Mouse (Mus musculus) lung, postnatal 10 days (tissue): ENCODE results near the gene Foxd4.
A peak's percentile ranks its signal among the peaks of the same experiment; 100 is the strongest.

Experiments
- DNase-seq: peaks from one replicate; pipeline ENCODE4 v3.0.0; 2021

Gene Foxd4

DNA sequence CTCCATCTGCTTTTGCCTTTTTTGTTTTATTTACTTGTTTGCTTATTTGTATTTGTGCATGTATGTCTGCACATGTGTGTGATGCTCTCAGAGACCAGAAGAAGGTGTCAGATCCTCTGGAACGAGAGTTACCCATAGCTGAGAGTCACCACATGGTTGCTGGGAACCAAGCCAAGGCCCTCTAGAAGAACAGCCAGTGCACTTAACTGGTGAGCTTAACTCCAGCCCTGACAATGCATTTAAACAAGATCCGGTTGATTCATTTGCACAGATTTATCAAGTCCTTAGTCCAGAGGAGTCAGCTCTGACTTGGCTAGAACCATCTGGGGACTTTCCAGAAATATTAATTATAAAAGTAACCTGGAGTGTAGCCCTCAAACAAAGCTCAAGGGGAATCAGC, 27.1 kb downstream of the Foxd4 start:
- peak; percentile 24 for DNase-seq

DNA sequence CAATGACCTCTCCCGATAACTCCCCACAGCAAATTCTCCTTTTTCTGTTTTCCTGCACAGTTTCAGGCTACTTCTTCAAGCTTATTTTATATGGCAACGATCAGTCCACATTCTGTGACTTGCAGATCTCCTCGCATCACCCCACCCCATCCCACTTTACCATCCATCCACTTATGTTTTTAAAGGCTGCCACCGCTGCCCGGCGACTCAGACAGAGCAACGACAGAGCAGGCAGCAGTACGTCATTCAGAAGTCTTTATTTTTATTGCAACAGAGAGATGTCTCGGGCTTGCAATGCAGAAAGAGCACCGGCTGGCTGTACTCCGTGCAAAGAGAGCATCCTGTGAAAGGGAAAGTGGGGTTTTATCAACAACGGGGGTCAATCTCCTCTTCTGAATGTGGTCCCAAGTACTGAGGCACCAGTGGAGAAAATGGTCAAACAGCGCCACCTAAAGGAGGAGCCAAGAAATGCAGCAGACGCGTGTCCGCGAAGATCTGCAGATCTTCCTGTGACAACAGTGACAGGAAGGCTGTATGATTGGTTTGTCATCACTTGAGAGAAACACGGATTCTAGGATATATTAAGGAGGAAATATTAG, 29.9 kb downstream of the Foxd4 start:
- DNase-seq = peak; percentile 79

DNA sequence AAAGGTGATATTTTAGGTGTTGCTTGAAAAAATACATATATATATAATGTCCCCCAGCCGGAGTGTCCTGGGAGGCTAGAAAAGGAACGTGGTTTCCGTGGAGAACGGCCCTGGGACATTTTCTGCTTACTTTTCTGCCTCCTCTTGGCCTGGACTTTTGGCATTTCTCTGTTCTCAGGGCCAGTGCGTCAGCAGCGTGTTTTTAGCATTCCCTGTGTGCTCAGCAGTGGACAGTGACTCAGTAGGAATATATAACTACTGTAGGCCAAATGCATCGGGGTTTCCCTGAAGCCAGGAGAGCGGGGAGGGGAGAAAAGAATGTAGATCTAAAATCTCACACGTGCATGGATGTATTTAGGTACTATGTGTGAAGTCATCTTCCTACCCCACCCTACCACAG, 35.6 kb downstream of the Foxd4 start:
- DNase-seq = no peak

DNA sequence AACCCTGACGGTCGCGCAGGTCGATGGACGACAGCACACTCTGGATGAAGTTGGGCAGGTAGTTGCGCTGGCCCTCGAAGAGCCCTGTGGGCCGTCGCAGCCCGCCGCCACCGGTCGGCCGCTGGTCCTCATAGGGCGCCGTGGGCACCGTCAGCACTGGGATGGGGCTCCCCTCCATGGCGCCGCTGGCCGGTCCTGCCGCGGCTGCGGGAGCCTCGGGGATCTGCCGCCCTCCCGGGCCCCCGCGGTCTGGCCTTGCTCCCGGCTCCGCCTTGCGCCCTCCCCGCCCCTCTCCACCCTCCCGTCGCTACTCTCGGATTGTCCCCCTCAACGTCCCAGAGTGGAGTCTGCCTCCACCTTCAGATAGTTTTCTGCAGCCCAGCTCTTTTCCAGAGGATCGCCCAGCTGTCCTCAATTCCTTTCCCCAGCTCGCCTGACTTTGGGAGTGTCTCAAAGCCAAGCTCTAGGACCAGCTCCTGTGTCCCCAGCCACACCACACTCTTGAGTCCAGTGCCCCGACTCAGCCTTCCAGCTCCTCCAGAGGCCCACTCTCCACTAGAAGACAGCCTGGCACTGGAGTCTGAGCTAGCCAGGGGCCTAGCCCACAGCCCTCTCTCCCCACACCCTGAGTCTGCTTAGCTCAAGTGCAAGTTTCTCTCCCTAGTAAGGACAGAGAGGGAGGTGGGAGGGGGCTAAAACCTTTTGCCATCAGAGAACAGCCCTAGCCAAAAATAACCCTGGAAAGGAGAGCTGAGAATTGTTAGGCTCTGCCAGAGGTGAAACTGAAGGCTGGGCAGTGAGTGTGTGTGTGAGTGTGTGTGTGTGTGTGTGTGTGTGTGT, 39.2 kb downstream of the Foxd4 start, which contains the start of gene Pgm5:
Pgm5 (minus strand) TSS at position 244 of the 840 bp plus-strand sequence.
- peak; percentile 58 for DNase-seq

DNA sequence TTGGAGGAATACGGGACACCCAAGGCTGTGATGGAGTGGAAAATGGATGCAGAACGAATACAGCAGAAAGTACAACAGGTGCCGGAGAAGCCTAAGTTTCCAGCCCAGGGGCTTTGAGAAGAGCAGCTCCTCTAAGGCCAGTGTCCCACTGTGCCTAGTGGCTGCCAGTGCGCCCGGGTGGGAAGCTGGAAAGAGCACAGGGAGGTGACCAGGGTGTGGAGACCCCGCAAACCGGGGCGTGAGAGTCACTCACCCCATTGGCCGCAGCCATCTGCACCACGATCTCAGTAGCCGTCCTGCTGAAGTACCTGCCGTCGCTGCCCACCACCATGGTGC, 39.8 kb downstream of the Foxd4 start:
- no peak for DNase-seq

DNA sequence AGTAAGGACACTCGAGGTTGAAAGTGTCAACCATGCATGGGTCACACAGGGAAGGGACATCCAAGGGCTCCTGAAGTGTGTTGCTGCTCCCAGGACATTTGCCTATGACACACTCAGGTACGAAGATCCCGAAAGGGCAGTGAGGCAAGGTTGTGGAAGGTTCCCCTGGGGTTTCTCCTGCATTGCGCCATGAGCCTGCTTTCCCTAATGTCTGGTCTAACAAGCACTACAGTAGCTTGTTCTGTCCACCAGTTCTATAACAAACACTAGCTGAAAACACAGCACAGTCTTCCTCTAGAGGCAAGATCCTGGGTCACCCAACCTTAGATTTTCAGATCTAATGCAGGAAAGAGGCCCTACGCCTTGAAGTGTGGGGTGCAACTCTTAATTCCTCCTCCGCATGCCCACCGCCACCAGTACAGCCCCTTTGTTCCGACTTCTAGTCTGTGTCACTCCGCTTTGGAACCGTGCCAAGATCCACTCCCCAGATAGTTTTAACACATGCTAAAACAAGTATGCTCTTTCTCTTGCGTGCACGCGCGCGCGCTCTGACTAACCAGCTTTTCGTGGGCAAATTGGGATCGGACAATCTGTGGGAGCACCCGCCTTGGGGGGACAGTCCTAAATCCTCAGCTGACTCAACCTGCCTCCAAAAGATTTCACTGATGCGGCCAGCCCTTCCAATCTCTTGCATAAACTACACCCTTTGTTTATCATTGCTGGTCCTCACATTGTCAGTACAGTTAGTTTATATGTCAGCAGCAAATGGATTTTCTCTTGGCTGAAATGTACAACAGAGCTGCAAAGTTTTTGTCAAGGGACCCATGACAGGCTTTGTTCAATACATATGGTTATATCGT, 49.3 kb downstream of the Foxd4 start:
- peak; percentile 68 for DNase-seq
